Mouse (Mus musculus): Measurements from ENCODE around the gene Ttc6. TPM values are rescaled to one million over a fixed set of nuclear protein-coding genes. Genes with fewer than 3 reads are reported as not detected.

Ttc6 gene
- polyA plus RNA-seq, 1 experiment from 2014 or later = 0.46 TPM

DNA sequence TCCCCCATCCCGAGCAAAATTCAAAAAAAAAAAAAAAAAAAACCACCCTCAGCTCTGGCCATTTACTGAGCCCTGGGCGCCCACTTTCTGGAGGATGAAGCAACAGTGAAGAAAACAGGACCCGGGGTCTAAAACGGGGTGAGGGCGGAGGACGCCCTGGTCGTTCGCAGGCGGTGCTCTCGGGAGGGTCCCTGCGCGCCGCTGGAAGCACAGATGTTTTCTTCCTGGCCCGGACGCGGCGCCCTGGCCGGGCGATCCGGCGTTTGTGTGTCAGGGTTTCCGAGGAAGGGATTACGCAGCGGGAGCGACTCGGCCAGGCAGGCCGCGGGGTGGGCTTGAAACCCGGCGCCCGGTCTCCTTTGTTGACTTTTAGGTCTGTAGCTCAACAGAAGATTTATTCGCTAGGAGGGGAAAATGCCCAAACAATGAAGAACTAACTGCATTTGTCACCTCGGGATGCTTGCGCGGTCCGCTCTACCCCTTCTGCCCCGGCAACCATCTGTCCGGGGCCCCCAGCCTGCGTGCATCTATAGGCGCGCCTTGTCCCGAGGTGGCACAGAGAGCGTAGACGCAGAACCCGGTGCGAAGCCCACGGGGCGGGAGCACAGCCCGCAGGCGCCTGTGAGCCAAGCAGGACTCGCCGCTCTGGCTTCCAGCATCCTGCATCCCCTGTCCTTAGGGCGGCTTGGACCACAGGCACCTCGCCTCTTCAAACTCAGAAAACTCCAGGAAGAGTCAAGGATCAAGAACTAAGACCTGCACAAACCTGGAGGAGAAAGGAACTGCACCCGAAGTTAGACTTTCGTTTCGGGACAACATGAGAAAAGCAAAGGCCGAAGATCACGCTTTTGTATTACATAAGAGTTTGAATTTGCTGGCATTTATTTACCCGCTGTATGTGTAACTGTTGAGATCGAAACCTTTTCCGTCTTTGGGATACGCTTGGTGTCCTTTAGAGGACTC is 25.0 kb upstream of the Ttc6 start:
- no peaks in the 10 kb centered on the region for H3K36me3 ChIP-seq
- H3K4me3 ChIP-seq = peak overlapping the region; percentile 27
- peaks cover 28% of the 10 kb centered on the region for H3K4me1 ChIP-seq (replicated peaks)
- peaks cover 94% of the 10 kb centered on the region for H3K27me3 ChIP-seq
- WGBS = under 1% methylated on average over 63 of the region's 63 CpGs
- H3K9ac ChIP-seq = 0 out of 2 replicates have a peak overlapping the region, but pooled peaks have one; percentile 12
- ATAC-seq (ENCODE audit: low read depth) = 0 out of 2 replicates have a peak, but pooled peaks have one; percentile 43
- no peaks in the 10 kb centered on the region for H3K9me3 ChIP-seq
- peak overlapping the region; percentile 42 for H3K4me2 ChIP-seq
- H3K27ac ChIP-seq (replicated peaks) = no peak overlapping the region

DNA sequence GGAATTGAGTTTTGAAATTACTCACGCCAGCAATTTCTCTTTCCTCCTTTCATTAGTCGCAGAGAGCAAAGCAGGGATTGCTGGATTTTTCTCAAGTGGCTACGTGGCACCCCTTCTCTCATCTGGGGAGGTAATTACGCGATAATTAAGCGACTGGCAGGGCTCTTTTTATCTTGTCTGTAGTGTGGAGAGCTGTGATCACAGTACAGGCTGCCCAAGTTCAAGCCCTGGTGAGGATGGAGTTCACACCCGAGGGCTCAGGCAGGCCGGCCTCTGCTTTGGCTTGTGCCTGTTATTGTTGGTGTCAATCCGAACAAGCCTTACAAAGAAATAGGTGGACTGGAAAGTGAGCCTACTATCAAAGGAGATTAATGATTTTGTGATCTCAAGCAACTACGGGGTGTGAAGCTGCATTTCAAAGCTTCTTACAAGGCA is 24.3 kb upstream of the Ttc6 start:
- 0 out of 2 replicates have a peak overlapping the region, but pooled peaks have one; percentile 42 for H3K4me2 ChIP-seq

DNA sequence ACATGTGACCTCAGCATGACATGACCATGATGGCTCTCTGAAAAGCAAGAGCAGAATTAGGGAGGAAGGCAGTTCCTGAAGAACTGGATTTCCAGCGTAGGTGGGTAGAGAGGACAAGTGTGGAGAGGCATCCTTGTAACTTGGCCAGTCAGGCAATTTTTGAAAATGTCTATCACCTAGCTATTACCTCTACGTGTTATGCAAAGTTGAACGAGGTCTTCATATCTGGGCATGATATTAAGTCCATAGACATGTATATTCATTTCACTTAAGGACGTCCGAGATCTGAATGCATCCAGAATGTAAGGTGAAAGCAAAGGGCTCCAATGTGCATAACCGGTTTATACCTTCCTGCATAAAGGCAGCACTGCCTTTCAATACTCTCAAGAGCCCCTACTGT is 22.8 kb upstream of the Ttc6 start:
- Histone ChIP-seq H3K9me3 (no peaks in the 10 kb centered on the region), H3K4me2 (no peak overlapping the region), H3K9ac (no peak overlapping the region), H3K27ac (replicated peaks) (no peak overlapping the region), H3K36me3 (no peaks in the 10 kb centered on the region), H3K4me3 (no peak overlapping the region), H3K27me3 (peaks cover 93% of the 10 kb centered on the region), H3K4me1 (replicated peaks) (peaks cover 31% of the 10 kb centered on the region)
- no peak for ATAC-seq (ENCODE audit: low read depth)
- 4% methylated on average over 6 of the region's 6 CpGs for WGBS

More for the DNA sequence above, 24.3 kb upstream of the Ttc6 start:
- no peak for ATAC-seq (ENCODE audit: low read depth)
- peaks cover 94% of the 10 kb centered on the region for H3K27me3 ChIP-seq
- H3K9me3 ChIP-seq = no peaks in the 10 kb centered on the region
- no peak overlapping the region for H3K4me3 ChIP-seq
- H3K27ac ChIP-seq (replicated peaks) = no peak overlapping the region
- no peaks in the 10 kb centered on the region for H3K36me3 ChIP-seq
- 0% methylated on average over 10 of the region's 10 CpGs for WGBS
- peaks cover 28% of the 10 kb centered on the region for H3K4me1 ChIP-seq (replicated peaks)
- no peak overlapping the region for H3K9ac ChIP-seq

DNA sequence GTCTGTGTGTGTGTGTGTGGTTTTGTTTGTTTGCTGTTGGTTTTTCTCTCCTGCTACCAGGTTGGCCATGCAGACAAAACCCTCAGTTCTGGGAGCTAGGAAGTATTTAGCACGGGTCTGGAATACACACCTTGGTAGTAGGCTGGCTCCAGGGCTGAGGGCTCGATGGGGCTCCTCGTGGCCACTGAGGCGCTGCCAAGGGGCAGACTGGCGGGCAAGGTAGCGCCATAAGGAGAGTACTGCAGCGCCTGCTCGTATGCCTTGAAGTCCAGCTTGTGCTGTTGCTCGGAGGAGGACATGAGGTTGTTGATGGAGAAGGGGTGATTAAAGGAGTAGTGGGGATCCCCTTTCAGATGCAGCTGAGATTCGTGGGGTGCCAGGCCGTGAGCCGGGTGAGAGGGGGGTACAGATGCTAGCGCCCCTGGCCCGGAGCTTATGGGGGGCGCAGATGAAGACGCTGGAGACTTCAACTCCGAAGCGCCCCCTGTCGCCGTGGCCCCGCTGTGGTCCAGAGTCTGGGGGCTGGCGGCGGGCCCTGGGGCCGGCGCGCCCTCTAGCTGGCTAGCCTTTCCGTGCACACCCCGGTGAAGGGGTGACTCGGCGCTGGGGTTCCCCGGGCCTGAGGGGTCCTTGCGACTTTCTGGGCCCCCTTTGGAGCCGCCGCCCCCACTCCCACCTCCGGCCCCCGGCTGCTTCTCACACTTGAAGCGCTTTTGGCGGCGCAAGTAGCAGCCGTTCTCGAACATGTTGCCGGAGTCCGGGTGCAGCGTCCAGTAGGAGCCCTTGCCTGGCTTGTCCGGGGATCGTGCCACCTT is 21.8 kb upstream of the Ttc6 start:
- 2% methylated on average over 46 of the region's 46 CpGs for WGBS
- H3K9ac ChIP-seq = no peak overlapping the region
- peak overlapping the region; percentile 26; the same call in 1 of the 2 replicates for H3K4me2 ChIP-seq
- peak; percentile 28; the same call in 1 of the 2 replicates for ATAC-seq (ENCODE audit: low read depth)
- H3K9me3 ChIP-seq = no peaks in the 10 kb centered on the region
- H3K4me3 ChIP-seq = peak overlapping the region; percentile 8; the same call in 1 of the 2 replicates
- H3K36me3 ChIP-seq = no peaks in the 10 kb centered on the region
- no peak overlapping the region for H3K27ac ChIP-seq (replicated peaks)
- peaks cover 36% of the 10 kb centered on the region for H3K4me1 ChIP-seq (replicated peaks)
- H3K27me3 ChIP-seq = peaks cover 93% of the 10 kb centered on the region

DNA sequence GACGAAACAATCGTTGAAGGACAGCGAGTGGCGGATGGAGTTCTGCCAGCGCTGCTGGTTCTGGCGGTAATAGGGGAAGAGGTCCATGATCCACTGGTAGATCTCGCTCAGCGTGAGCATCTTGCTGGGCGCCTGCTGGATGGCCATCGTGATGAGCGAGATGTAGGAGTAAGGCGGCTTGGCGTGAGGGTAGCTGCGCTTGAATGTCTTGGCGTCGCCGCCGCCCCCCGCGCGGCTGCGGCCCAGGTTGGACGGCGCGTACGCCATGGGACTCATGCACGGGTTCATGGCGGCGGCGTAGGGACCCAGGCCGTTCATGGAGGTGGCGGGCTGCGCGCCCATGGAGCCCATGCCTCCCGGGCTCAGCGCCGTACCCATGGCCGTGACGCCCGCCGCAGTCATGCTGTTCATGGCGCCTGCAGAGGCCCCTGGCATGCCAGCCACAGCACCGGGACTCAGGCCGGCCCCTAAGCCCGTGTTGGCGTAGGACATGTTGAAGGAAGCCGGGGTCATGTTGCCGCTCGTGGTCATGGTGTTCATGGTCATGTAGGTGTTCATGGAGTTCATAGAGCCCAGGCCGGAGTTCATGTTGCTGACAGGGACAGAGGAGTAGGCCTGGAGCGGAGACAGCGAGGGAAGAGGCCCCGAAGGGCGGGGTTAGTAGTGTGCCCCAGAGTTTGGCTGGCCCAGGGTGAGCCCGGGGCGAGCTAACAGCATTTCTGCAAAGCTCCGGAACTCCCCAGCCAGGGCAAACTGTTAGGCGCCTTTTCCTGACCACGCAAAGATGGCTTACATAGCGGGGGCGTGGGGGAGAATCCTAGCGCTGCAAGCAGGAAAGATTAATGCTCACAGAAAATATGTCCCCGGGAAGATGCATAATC is 20.9 kb upstream of the Ttc6 start:
- H3K27ac ChIP-seq (replicated peaks) = no peak overlapping the region

DNA sequence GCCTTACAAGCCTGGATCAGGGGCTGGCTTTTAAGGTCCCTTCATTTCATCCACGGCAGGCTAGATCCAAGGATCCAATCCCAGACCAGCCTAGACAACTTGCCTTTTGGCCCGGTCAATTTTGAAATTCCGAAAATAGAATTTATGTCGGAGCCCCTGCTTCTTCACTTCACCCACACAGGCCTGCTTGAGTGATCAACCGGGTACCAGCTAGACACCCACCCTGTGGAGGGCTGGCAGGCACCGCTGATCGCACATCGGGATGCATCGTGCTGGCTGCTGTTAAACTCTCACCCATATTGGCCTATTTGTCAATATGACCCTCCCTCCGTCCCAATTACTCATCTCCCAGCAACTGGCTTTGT is 20.3 kb upstream of the Ttc6 start:
- H3K4me3 ChIP-seq = 0 out of 2 replicates have a peak overlapping the region, but pooled peaks have one; percentile 8
- no peak overlapping the region for H3K27ac ChIP-seq (replicated peaks)
- no peaks in the 10 kb centered on the region for H3K9me3 ChIP-seq
- H3K27me3 ChIP-seq = peaks cover 96% of the 10 kb centered on the region
- no peak overlapping the region for H3K9ac ChIP-seq
- ATAC-seq (ENCODE audit: low read depth) = no peak
- 0 out of 2 replicates have a peak overlapping the region, but pooled peaks have one; percentile 26 for H3K4me2 ChIP-seq
- H3K36me3 ChIP-seq = no peaks in the 10 kb centered on the region
- H3K4me1 ChIP-seq (replicated peaks) = peaks cover 33% of the 10 kb centered on the region
- under 1% methylated on average over 10 of the region's 10 CpGs for WGBS

More for the DNA sequence above, 20.9 kb upstream of the Ttc6 start:
- no peaks in the 10 kb centered on the region for H3K9me3 ChIP-seq
- peaks cover 96% of the 10 kb centered on the region for H3K27me3 ChIP-seq
- H3K9ac ChIP-seq = no peak overlapping the region
- 1% methylated on average over 63 of the region's 63 CpGs for WGBS
- ATAC-seq (ENCODE audit: low read depth) = no peak
- peaks cover 36% of the 10 kb centered on the region for H3K4me1 ChIP-seq (replicated peaks)
- H3K4me2 ChIP-seq = peak overlapping the region; percentile 26
- H3K4me3 ChIP-seq = peak overlapping the region; percentile 8; the same call in 1 of the 2 replicates
- no peaks in the 10 kb centered on the region for H3K36me3 ChIP-seq

DNA sequence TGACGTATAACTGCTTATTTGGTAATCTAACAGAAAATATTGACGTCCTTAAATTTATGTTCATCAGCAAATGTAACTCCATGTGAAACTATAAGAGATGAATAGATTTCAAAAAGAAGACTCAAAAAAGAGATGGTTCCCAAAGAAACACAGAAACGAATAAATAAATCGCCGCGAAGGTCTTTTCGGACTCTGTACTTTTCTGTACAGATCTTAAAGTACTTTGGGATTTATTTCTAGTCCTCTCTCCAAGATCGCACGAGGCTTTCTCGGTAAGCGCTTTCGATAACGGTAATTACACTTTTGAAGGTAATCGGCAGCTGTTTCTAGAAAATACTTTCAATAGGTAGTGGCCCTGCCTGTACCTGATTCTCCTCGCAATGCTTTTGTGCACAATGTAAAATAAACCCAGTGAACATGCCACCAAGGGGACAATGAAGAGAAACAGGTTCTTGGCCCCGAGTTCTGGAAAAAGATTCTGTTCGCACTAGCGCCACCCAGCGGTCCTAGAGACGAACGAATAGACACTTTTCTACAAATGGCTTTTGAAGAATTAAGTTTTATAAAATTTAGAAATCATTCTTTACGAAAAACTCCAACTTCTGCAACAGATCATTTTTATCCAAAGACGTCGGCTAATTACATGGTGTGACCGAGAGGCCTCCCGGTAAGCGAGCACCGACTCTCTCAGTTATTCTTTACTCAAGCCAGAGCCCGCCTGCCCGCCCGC is 19.1 kb upstream of the Ttc6 start:
- no peaks in the 10 kb centered on the region for H3K36me3 ChIP-seq
- H3K27me3 ChIP-seq = peaks cover 96% of the 10 kb centered on the region
- H3K4me1 ChIP-seq (replicated peaks) = peaks cover 27% of the 10 kb centered on the region
- H3K4me3 ChIP-seq = peak overlapping the region; percentile 43
- 2% methylated on average over 31 of the region's 31 CpGs for WGBS
- H3K27ac ChIP-seq (replicated peaks) = no peak overlapping the region
- no peak overlapping the region for H3K9ac ChIP-seq
- H3K4me2 ChIP-seq = peak overlapping the region; percentile 64
- H3K9me3 ChIP-seq = no peaks in the 10 kb centered on the region
- no peak for ATAC-seq (ENCODE audit: low read depth)

DNA sequence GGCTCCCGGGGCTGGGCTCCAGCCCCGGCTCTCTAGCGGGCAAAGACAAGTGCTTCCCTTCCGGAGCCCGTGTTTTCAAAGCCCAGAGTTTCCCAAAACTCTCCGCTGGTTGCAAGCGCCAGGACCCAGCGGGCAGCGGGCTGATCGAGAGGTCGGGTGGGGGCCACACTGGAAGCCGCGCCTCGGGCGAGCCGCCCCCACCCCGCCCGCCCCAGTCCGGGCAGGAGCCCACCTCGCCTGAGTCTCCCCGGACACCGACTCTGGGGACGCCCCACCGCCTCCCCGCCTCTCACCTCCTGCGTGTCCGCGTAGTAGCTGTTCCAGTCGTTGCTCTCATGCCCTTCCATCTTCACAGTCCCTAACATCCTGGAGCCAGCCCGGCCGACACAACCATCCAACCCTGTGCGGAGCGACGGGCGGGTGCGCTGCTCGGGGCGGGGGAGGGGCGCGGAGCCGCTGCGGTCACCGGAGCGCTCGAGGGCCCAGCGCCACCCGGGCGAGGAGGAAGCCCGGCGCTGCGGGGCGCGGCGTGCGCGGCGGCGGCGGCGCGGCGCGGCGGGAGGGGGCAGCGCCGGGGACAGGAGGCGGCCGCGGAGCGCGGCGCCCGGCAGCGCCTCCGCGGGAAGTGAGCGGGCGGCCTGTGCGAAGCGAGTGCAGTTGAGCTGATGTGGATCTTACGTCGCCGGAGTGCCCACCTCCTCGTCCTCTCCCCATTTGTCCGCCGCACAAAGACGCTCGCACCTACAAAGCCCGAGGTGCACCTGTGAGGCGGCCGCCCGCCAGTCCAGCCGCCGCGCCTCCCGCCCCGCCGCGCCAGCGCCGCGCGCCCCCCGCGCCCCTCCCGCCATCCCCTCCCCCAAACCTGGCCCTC is 18.3 kb upstream of the Ttc6 start:
- no peak overlapping the region for H3K27ac ChIP-seq (replicated peaks)
- H3K27me3 ChIP-seq = peaks cover 99% of the 10 kb centered on the region
- peak overlapping the region; percentile 64 for H3K4me2 ChIP-seq
- WGBS = under 1% methylated on average over 82 of the region's 106 CpGs
- H3K9me3 ChIP-seq = no peaks in the 10 kb centered on the region
- H3K9ac ChIP-seq = peak overlapping the region; percentile 43; the same call in 1 of the 2 replicates
- 0 out of 2 replicates have a peak, but pooled peaks have one; percentile 25 for ATAC-seq (ENCODE audit: low read depth)
- H3K4me1 ChIP-seq (replicated peaks) = peaks cover 27% of the 10 kb centered on the region
- H3K36me3 ChIP-seq = no peaks in the 10 kb centered on the region
- peak overlapping the region; percentile 43 for H3K4me3 ChIP-seq

DNA sequence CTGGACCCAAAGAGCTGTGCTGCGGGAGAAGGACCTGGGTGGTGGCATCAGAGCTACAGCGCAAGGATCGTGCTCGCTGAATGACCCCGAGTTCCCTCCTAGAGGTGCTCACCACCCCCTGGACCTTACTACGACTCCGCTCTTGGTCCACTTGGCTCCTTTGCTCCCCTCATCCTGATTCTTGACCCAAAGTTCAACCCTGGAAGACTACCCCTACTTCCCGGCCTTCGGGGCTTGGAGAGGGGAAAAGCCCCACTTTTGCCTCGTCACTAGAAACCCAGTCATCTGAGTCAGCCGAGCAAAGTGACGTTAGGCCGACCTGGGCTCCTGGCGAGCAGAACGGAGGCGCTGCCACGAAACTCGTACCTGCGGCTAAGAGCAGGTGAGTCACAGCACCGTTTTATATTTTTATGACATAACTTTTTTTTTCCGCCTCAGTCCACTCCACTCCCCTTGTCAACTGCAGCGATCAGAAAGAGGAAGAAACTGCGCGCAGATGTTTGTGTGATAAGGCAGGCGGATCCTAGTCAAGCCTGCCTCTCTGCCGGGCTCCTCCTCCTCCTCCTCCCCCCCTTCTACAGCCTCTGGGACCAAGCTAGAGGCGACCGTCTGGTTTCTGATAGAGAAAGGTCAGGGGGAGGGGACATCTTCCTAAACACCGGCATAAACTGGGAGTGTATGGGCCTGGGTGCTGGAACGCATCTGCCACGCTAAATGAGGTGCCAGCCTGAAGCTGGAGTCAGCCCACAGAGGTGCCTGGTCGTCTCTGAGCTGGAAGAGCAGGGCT is 17.3 kb upstream of the Ttc6 start, which contains the start of gene Foxa1:
Foxa1 (minus strand) TSS at position 502 of the 787 bp plus-strand sequence.
- 0 out of 2 replicates have a peak, but pooled peaks have one; percentile 9 for ATAC-seq (ENCODE audit: low read depth)
- under 1% methylated on average over 32 of the region's 32 CpGs for WGBS
- Histone ChIP-seq H3K36me3 (no peaks in the 10 kb centered on the region), H3K9me3 (no peaks in the 10 kb centered on the region), H3K27me3 (peaks cover 99% of the 10 kb centered on the region), H3K9ac (peak within 1 kb of the TSS; percentile 43; the same call in 1 of the 2 replicates), H3K4me3 (peak within 1 kb of the TSS; percentile 43), H3K4me1 (replicated peaks) (peaks cover 27% of the 10 kb centered on the region), H3K27ac (replicated peaks) (no peak within 1 kb of the TSS), H3K4me2 (peak within 1 kb of the TSS; percentile 64)
